Mouse (Mus musculus): Measurements from ENCODE around the gene Syndig1. TPM values are rescaled to one million over a fixed set of nuclear protein-coding genes. Genes with fewer than 3 reads are reported as not detected.
A peak's percentile ranks its signal among the peaks of the same experiment; 100 is the strongest.

Gene Syndig1
- total RNA-seq, 2 experiments from 2014 or later = 59.2 to 67.5 TPM

DNA sequence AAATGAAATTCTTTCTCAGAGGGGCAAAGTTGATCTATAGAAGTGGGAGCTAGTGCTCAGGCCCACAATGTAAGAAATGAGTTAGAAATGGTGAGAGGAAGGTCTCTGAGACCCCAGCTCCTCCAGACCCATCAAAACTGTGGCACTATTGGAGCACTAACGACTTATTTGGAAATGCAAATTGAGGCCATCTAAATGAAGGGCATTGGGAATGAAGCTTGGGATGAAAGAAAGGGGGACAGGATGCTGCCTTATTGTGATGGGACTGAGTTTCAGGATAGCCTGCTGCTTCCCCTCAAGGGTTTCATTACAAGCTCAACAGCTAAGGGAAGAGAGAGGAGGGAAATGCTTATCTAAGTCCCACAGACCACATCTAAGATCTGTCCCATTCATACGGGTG is 110.6 kb downstream of the Syndig1 start:
- DNase-seq (ENCODE audit: low spot score in 2 of 2) = no peak
- intact Hi-C loops (cut with DNase I) = no loop called here

- intact Hi-C loops (cut with DNase I) = no loop called here
- DNase-seq (ENCODE audit: low spot score in 2 of 2) = peak in 1 of 2 experiments; percentile 21
These were observed 121.6 kb downstream of the Syndig1 start for GRCm38 (mm10) chr2:149950641-149951040.

GRCm38 (mm10) chr2:149971014-149971413 is 142.0 kb downstream of the Syndig1 start:
- intact Hi-C loops (cut with DNase I) = no loop called here
- DNase-seq (ENCODE audit: low spot score in 2 of 2) = no peak

DNA sequence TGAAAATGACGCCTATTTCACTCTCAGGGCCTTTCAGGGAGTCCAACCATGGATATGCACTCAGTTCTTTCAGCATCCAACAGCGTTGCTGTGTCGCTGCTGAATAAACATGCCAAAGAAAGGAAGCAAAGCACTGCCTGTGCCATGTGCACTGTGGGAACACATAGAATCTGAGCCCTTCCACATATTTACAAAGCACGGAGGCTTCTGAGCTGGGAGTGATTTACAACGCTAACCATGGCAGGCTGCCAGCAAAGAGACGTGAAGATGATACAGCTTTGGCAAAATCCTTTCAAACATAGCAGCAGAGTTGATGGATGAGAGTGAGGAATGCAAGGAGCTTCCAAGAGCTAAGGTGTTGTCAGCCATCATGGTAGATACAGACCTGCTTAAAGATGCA is 144.6 kb downstream of the Syndig1 start:
- DNase-seq (ENCODE audit: low spot score in 2 of 2) = peak in 1 of 2 experiments; percentile 34

GRCm38 (mm10) chr2:149980419-149980818 is 151.4 kb downstream of the Syndig1 start:
- intact Hi-C loops (cut with DNase I) = no loop called here
- DNase-seq (ENCODE audit: low spot score in 2 of 2) = no peak

More for the DNA sequence above, 144.6 kb downstream of the Syndig1 start:
- intact Hi-C loops (cut with DNase I) = no loop called here

DNA sequence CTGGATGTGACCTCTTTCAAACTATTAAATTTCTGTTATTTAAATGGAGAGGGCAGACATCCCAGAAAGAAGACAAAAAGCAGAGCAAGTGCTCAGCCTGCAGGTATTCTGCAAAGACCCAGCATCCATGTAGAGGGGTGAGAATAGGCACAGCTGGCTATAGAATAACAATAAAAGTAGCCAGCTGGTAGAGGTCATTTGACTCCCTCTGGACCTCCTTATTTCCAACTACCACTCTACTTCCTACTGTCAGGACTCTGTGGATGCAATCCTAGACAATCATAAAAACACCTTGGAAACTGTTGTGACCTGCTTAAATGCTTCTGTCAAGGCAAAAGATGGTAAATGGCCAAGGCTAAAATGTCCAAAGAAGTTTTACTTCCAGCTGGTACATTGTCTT is 153.5 kb downstream of the Syndig1 start:
- no peak for DNase-seq (ENCODE audit: low spot score in 2 of 2)
- intact Hi-C loops (cut with DNase I) = no loop called here

DNA sequence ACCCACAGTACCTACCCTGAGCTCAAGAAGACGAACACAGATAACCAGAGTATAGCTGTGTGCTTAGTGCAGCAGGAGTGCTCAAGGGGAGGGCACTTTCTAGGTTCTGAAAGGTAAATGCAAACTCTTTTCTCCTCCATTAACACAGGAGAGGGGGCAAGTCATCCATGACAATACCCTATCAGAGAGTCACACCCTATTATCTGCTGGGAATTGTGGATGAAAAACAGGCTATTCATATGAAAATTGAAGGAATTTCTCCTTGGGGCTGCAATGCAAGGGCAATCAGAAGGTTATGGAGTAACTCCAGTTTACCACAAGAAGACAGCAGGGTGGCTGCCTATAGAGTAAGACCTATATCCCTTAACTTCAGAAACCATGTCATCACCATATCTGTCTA is 154.1 kb downstream of the Syndig1 start:
- no peak for DNase-seq (ENCODE audit: low spot score in 2 of 2)
- intact Hi-C loops (cut with DNase I) = no loop called here

DNA sequence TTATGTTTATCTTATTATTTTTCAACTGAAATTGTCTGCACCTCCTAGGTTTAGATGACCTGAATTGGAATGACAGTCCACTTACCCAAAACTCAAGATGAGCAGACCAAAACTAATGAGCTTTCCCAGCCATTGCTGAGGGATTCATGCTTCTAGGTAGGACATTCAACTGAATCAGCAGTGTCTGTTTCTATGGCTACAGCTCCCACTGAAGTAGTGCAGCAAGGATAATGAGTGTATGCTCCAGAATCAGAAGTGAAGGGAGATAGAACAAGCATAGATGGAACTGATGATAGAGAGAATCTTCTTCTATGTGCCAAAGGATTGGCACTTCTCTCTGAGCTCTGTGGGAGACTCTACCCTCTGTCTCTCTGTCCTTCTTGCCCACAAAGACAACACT is 158.6 kb downstream of the Syndig1 start:
- intact Hi-C loops (cut with DNase I) = no loop called here
- no peak for DNase-seq (ENCODE audit: low spot score in 2 of 2)

GRCm38 (mm10) chr2:149991506-149991905 is 162.5 kb downstream of the Syndig1 start:
- no peak for DNase-seq (ENCODE audit: low spot score in 2 of 2)
- intact Hi-C loops (cut with DNase I) = no loop called here

GRCm38 (mm10) chr2:149992921-149993320 is 163.9 kb downstream of the Syndig1 start:
- DNase-seq (ENCODE audit: low spot score in 2 of 2) = no peak

DNA sequence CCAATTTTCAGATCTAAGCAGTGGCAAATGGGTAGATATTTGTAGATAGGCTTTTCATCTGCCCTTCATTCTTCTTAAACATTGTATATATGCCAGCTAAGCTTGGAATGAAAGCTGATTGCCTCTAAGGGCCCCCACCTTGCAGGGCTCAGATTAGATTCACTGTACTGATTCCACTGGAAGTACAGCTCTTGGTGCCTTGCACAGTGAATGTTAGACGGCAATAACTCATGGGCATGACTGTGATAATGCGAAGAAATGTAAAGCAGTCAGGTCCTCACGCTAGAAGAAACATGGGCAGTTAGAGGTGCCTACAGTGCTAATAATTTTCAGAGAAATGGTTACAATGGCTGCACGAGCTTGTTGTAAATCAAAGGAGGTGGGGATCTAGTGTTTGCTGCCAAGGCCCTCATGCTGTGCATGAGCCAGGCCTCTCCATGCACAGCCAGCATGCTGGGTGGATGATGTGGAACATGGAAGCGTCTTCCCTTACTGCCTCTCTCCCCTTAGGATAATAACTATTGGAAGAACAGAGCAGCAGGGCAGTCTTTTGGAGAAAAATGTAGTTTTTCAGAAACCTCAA is 167.5 kb downstream of the Syndig1 start:
- intact Hi-C loops (cut with DNase I) = no loop called here
- no peak for DNase-seq (ENCODE audit: low spot score in 2 of 2)

More at GRCm38 (mm10) chr2:149992921-149993320, 163.9 kb downstream of the Syndig1 start:
- intact Hi-C loops (cut with DNase I) = no loop called here

GRCm38 (mm10) chr2:149997657-149998056 is 168.6 kb downstream of the Syndig1 start:
- intact Hi-C loops (cut with DNase I) = no loop called here
- no peak for DNase-seq (ENCODE audit: low spot score in 2 of 2)

GRCm38 (mm10) chr2:149998373-149999108 is 169.5 kb downstream of the Syndig1 start:
- intact Hi-C loops (cut with DNase I) = no loop called here

DNA sequence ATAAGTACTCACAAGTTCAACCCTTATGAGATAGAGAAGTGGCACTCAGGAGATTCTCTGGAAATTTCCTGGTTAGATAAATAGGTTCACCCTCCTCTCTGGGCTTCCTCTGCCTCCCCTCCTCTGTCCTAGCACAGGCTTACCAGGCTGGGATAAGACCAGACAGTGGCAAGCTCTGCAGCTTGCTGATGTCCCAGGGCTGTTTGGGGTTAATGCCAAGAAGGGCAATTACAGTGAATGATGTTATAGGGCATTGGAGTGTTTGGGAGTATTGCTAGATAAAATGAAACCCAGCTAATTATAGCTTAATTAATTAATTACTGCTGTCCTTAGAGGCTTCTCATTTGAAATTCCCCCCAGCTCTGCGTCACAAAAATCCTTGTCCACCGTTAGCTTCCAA is 171.6 kb downstream of the Syndig1 start:
- no peak for DNase-seq (ENCODE audit: low spot score in 2 of 2)
- intact Hi-C loops (cut with DNase I) = no loop called here

More at GRCm38 (mm10) chr2:149998373-149999108, 169.5 kb downstream of the Syndig1 start:
- DNase-seq (ENCODE audit: low spot score in 2 of 2) = no peak

GRCm38 (mm10) chr2:150003499-150003898 is 174.5 kb downstream of the Syndig1 start:
- intact Hi-C loops (cut with DNase I) = no loop called here

DNA sequence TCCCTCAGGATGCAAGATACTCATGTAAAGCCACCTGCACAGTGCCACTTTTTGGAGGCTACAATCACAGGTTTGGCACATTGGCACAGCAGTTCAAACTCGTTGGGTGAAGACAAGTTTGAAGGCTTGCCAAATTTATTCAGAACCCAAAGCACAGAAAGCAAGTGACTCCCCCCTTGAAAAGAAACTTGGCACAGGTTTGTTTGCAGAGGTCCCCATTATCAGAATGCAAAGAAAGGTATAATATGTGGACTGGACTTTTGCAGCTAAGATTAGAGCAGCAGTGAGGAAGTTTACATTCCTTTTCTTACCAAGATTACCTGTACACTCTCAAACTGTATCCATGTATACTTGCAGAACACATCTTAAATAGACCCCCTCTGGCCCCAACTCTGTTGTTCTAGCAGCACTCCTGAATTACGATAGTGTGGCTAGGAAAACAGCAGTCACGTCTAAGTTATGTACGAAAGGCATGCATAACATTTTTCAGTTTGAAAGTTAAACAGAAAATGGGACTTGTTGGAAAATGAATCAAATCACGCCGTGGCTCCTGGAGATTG is 183.9 kb downstream of the Syndig1 start:
- intact Hi-C loops (cut with DNase I) = no loop called here
- no peak for DNase-seq (ENCODE audit: low spot score in 2 of 2)

More at GRCm38 (mm10) chr2:150003499-150003898, 174.5 kb downstream of the Syndig1 start:
- DNase-seq (ENCODE audit: low spot score in 2 of 2) = no peak

DNA sequence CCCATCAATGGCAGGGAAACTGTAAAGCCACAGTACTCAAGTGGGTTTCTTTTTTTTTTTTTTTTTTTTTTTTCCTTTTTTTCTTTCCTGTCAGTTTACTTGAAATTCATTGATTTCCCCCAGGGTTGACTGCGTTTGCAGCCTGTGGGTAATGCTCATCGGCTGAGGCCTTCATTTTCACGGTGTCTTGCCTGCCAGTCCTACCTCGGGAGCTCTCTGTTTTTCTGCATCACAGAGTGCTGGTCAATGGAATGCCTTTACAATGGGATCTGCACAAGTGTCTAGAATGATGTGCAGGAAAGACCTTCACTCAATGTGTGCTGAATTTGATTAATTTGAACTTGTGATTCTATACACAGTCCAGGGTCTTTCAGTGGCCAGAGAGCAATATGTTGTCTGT is 184.8 kb downstream of the Syndig1 start:
- no peak for DNase-seq (ENCODE audit: low spot score in 2 of 2)
- intact Hi-C loops (cut with DNase I) = no loop called here

DNA sequence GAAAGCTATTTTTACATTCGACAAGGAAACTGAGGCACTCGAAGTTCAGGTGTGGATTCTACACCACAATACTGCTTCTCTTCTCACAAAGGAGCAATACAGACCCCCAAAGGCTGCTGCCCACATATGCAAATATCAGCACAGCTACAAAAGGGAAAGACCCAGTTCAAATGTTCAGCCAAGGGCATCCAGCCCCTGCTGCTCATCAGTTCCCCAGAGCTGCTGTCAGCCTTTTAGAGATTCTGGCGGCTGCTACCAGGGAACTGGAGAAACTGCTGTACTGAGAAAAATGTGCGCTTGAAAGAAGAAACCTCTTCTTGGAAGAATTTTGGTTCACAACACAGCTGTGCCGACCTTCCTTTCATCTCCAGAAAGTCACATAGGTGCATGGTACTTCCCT is 187.3 kb downstream of the Syndig1 start:
- intact Hi-C loops (cut with DNase I) = no loop called here
- DNase-seq (ENCODE audit: low spot score in 2 of 2) = no peak

GRCm38 (mm10) chr2:150020706-150021105 is 191.7 kb downstream of the Syndig1 start:
- no peak for DNase-seq (ENCODE audit: low spot score in 2 of 2)
- intact Hi-C loops (cut with DNase I) = loop anchor here (5.0 kb wide), 1 partner anchor 188 kb away; the partner anchor contains the start of gene C530025M09Rik

GRCm38 (mm10) chr2:150023873-150024339 is 194.9 kb downstream of the Syndig1 start:
- intact Hi-C loops (cut with DNase I) = loop anchor here (2.0 to 5.0 kb wide), 2 partner anchors 192 to 601 kb away; partner anchors contain the start of gene C530025M09Rik
- DNase-seq (ENCODE audit: low spot score in 2 of 2) = peak in 1 of 2 experiments; percentile 16

DNA sequence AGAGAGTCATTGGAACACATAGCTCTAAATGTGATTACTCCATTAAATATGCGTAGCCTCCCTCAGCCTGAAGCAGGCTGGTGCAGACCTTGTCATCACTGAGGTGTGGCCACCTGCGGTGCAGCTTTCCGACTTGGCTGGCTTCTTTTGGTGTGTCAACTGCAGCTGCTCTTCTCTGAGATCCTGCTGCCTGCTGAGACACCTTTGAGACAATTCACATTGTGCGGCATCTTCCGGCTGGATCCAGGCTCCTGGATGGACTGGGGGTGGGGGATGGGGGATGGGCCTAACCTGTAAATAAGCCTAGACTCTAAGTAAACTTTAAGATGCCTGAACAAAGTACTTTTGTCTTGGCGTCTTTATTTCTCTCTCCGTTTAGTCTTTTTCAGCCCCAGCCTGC is 214.5 kb downstream of the Syndig1 start:
- intact Hi-C loops (cut with DNase I) = no loop called here
- DNase-seq (ENCODE audit: low spot score in 2 of 2) = no peak
